Mouse (Mus musculus) MEL-GATA-1-ER (cell line): ENCODE measurements around the gene Mum1.
A peak's percentile ranks its signal among the peaks of the same experiment; 100 is the strongest.

Experiments
- DNase-seq: peaks from one replicate; pipeline ENCODE4 v3.0.0-alpha.2; 2012; ENCODE audit warnings: low read depth; ENCODE audit errors: extremely low read depth

Mum1 gene

GRCm38 (mm10) chr10:80271186-80271843, 45.1 kb downstream of the Mum1 start:
- DNase-seq, result no peak

DNA sequence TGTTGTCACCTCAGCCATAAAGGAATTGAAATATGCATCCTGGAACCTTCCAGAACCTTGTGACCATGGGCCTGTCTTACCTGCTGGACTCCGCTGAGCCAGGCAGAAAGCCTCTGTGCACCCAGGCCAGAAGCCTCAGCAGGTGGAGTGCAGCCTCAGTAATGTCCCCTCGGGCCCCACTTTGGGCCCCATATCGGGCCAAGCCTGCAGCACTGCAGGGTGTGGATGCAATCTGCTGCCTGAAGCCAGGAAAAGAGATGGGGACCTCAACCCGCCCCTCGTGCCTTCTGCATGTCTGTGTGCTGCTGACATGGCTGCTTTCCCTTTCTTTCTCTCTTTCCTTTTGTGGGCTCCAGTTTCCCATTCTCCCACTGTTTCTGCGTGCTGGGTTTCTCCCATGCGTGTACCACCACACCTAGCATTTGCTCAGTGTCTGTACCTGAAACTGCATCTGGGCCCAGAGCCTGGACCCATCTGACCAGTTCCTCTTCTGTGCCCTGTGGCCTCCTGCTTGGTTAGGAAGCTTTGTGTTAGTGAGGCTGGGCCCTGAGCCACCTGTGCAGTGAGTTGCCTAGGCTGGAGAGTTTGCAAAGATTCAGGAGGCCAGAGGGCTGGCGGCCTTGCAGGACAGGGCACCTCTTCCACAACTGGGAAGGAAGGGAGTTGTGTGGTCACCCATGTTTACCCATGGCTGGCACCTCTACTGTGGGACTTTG, 45.8 kb downstream of the Mum1 start:
- no peak for DNase-seq

- DNase-seq, result no peak
Observed at GRCm38 (mm10) chr10:80273847-80274246, 47.6 kb downstream of the Mum1 start.

DNA sequence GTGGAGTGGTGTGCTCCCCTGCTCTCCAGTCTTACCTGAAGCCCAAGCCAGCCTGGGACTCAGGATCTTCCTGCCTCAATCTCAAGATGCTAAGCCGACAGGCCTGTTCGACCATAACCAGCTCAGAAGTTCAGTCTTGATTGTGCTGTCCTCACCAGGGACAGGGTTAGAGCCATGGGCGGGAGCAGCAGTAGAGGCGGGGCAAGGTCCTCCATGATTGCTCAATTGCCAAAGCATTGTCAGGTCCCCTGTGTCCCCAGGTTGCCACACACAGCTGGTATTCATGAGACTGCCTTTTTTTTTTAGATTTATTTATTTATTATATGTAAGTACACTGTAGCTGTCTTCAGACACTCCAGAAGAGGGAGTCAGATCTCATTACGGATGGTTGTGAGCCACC, 50.0 kb downstream of the Mum1 start:
- DNase-seq, result no peak

- DNase-seq, result no peak
Observed at GRCm38 (mm10) chr10:80278390-80278789, 52.2 kb downstream of the Mum1 start.

- DNase-seq, result no peak
Observed at GRCm38 (mm10) chr10:80279273-80279672, 53.0 kb downstream of the Mum1 start.

- DNase-seq, result no peak
Observed at GRCm38 (mm10) chr10:80281304-80281703, 55.1 kb downstream of the Mum1 start.

DNA sequence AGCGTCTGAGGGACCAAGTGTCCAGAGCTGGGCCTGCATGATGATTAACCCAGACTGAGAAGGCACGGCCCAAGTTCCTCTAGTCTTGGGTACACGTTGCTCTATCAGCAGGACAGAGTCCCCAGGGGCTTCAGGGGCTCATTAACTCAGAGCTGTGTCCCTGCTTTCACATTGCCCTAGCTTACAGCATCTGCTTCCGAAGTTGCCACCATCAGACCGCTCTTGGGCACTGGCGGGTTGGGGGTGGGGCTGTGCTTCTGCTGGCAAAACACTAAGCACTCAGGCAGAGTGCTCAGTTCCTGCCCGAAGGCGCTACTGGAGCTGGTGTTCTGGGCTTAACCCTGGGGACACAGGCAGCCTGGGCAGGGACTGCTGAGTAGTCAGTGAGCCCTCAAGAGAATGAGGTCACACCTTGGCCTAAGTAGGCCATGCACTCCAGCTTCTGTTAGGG, 55.7 kb downstream of the Mum1 start:
- no peak for DNase-seq

DNA sequence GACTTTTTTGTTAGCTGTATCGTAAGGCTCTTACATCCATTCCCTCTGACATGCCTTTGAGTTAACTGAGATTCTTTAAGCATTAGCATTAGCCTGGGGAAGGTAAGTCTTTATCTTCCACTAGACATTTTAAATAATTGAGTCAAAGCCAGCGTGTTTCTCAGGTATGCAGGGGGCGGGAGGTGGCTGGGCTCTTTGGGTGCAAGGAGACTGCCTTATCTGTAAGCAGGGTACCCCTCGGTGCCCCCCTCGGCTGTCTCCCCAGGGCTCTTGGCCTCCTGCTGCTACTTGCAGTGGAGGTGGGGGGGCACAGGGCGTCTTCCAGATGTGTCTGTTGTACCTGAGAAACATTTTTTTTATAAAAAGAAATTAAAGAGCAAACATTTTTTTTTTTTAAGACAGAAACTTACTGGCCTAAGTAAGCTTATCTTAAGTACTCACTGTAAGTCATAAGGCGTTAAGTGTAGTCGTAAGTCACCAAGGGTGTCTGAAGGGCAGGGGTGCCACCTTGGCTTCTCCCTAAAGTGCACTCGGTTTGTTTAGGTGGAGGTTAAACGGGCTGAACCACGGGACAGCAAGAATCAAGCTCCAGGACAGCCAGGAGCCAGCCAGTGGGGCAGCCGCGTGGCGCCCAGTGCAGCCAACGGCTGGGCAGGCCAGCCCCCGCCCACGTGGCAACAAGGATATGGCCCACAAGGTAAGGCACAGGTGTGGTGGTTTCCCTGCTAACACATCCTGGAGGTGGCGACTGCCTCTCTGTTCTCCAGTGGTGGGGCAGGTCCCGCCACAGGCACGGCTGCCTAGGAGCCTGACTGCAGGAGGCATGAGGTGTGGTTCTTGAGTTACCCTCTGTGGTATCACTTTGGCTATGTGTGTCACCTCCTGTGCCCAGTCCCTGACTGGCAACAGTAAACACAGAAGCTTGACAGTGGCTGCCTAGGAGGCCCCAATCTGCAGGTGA, 56.5 kb downstream of the Mum1 start:
- DNase-seq, result no peak

DNA sequence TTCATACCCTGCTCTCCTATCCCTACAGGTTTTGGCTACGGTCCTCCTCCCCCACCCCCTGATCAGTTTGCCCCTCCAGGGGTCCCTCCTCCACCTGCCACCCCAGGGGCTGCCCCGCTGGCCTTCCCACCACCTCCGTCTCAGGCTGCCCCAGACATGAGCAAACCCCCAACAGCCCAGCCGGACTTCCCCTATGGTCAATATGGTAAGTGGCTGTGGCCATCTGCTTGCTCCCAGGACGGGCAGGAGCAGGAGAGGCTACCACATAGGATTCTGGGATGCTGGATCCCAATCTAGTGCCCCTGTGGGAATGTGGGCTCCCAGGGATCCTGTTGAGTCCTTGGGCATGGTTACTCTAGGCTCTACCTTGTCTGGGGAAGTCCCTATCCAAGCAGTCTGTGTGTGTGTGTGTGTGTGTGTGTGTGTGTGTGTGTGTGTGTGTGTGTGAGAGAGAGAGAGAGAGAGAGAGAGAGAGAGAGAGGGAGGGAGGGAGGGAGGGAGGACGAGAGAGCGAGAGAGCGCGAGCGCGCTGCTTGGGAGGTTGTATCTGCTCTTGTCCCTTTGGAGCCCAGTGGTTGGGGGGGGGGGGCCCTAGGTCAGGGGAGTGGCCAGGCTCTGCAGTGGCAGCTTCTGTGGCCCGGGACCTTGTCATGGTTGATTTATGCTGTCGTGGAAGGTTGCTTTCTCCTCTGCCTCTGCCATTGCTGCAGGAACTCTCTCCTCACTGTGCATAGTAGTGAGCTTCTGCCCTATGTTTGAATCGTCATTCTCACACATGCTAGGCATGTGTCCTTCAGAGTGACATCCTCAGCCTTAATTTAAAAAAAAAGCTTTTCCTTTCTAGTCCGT, 59.2 kb downstream of the Mum1 start:
- DNase-seq, result no peak

GRCm38 (mm10) chr10:80288097-80288496, 61.9 kb downstream of the Mum1 start:
- no peak for DNase-seq

DNA sequence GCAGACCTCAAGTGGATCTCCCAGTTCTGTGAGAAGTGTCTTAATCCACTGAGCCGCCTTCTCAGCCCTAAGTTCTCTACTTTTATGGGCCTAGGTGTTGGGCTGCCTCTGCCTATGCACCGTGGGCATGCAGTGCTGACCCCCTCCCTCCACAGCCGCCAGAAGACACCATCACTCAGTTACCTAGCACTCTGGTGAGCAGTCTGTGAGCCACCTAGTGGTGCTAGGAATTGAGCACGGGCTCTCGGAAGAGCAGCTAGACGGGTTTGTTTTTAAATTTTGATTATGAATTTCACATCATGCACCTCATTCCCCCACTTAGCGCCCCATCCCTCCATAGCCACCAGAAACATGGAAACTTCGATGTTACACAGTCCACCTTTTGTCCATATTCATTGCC, 62.4 kb downstream of the Mum1 start:
- DNase-seq, result no peak

DNA sequence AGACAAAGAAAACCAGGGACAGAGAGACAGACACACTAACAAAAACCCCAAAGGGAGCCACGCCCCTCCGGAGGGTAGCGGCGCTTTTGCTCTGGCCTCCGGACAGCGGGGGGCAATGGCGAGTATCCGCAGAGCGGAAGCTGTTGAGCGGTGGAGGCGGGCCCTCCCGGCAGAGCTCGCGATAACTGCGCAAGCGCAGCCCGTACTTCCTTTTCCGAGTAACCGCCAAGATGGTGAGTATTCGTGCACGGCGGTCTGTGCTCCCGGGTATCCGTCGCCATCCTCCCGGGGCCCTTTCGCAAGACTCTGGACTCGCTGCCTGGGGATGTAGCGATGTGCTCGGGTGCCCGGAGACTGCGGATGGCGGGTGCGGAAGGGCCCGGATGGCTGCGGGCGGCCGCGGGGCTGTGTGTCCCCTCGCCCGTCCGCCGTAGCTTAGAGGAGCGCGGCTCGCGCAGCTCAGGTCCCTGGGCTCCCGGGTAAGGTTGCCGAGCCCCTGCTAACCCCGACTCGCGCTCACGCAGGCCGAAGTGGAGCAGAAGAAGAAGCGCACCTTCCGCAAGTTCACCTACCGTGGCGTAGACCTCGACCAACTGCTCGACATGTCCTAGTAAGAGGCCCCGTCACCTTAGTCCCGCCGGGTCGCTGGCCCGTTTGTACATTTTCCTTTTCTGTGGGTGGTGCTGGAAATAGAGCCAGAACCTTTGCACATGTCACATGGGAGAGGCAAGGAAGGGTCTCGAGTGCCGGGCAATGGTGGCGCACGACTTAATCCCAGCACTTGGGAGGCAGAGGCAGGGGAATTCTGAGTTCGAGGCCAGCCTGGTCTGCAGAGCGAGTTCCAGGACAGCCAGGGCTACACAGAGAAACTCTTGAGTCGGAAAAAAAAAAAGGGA, 66.3 kb downstream of the Mum1 start, which contains the start of gene Rps15:
TSS of gene Rps15 (plus strand) at position 203 of the 896 bp plus-strand sequence.
- DNase-seq, result peak; percentile 84

DNA sequence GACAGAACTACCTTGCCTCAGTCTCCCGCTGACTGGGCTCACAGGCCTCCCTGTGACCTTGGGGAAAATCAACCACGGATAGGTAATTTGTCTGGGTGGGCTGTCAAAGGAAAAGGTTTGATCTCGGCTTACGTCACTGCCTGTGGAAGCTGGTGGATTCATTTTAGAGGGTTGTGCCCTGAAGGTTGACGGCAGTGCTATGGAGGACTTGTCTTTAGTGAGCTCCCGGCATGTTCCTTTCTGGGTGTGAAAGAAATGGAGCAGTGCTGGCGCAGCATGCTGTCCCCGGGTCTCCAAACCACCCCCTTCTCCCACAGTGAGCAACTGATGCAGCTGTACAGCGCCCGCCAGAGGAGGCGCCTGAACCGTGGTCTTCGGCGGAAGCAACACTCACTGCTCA, 67.1 kb downstream of the Mum1 start:
- no peak for DNase-seq
